Mouse (Mus musculus) neural tube, embryonic 14.5 days (tissue): ENCODE data around the gene U2af2. TPM values are rescaled to one million over a fixed set of nuclear protein-coding genes. Genes with fewer than 3 reads are reported as not detected.
A peak's percentile ranks its signal among the peaks of the same experiment; 100 is the strongest.

Source experiments
- ATAC-seq: fragments of 200-750 bp; cut with Nextera tagmentation; 2 replicates; pipeline ENCODE4 v1.8.0; 2017; ENCODE audit warnings: low read depth, mild to moderate bottlenecking, moderate TSS enrichment, moderate library complexity
- H3K27ac ChIP-seq: fragments of 300-500 bp; sonication (generic); 2 replicates; pipeline ENCODE4 v1.5.1; 2014; ENCODE audit warnings: low read depth, mild to moderate bottlenecking, control low read depth, low read length, moderate library complexity, mixed read lengths
- H3K27me3 ChIP-seq: fragments of 300-500 bp; sonication (generic); 2 replicates; pipeline ENCODE4 v1.6.1; 2014; ENCODE audit warnings: low read length; ENCODE audit not compliant: control insufficient read depth, insufficient read depth
- H3K36me3 ChIP-seq: fragments of 300-500 bp; sonication (generic); 2 replicates; pipeline ENCODE4 v1.6.1; 2014; ENCODE audit warnings: low read length, mixed read lengths; ENCODE audit not compliant: control insufficient read depth, insufficient read depth
- H3K4me1 ChIP-seq: fragments of 300-500 bp; sonication (generic); 2 replicates; pipeline ENCODE4 v1.6.1; 2014; ENCODE audit warnings: low read length; ENCODE audit not compliant: control insufficient read depth, insufficient read depth
- H3K4me2 ChIP-seq: fragments of 300-500 bp; sonication (generic); 2 replicates; pipeline ENCODE4 v1.6.1; 2014; ENCODE audit warnings: mild to moderate bottlenecking, low read depth, low read length, control low read depth
- H3K4me3 ChIP-seq: fragments of 300-500 bp; sonication (generic); 2 replicates; pipeline ENCODE4 v1.5.1; 2014; ENCODE audit warnings: low read depth, low read length, control low read depth, mixed read lengths
- H3K9ac ChIP-seq: fragments of 300-500 bp; sonication (generic); replicated peaks from 2 replicates; pipeline ENCODE4 v1.6.1; 2014; ENCODE audit warnings: low read depth, mild to moderate bottlenecking, control low read depth, low read length, mixed read lengths
- H3K9me3 ChIP-seq: fragments of 300-500 bp; sonication (generic); 2 replicates; pipeline ENCODE4 v1.6.1; 2016; ENCODE audit warnings: low read length; ENCODE audit not compliant: control insufficient read depth
- WGBS: fragments of 180-500 bp; shearing (Covaris S2); extraction: QIAGEN DNeasy Blood & Tissue Kit; methylation state at CpG from one replicate; pipeline ENCODE4 v1.1.7; 2014; 5-methylcytosine and 5-hydroxymethylcytosine counted together
- polyA plus RNA-seq: library from polyadenylated mRNA; unstranded; fragments of >200 nt; fragmentation: Nextera tagmentation; extraction: Ambion mirVana; gene quantifications from 2 replicates; pipeline ENCODE4 v1.2.1, GENCODE M21; 2014

Gene U2af2
- polyA plus RNA-seq, 1 experiment from 2014 or later = 83.0 TPM

DNA sequence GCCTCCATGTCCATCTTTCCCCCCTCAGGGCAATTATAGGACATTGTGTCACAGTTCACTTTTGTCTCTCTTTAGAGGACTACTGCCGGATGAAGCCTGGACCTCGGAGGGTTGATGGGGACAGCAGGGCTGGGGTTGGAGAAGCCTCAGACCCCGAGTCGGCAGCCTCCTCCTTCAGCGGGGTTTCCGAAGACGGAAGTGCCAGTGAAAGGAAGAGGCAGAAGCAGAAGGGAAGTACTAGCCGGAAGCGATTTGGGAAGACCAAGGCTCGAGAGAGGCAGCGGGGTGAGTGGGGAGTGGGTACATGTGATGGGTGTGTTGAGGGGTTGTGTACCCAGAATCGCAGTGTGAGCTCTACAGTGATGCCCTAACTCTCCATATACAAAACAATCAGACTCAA lies 2.5 kb upstream of the U2af2 start:
- Histone ChIP-seq H3K4me1 (peaks cover 31% of the 10 kb centered on the region), H3K27ac (peak overlapping the region; percentile 97), H3K4me2 (no peak overlapping the region), H3K9me3 (no peaks in the 10 kb centered on the region), H3K36me3 (no peaks in the 10 kb centered on the region), H3K4me3 (no peak overlapping the region), H3K27me3 (peaks cover 19% of the 10 kb centered on the region), H3K9ac (no peak overlapping the region)
- WGBS = 93% methylated on average over 12 of the region's 12 CpGs
- ATAC-seq = no peak

DNA sequence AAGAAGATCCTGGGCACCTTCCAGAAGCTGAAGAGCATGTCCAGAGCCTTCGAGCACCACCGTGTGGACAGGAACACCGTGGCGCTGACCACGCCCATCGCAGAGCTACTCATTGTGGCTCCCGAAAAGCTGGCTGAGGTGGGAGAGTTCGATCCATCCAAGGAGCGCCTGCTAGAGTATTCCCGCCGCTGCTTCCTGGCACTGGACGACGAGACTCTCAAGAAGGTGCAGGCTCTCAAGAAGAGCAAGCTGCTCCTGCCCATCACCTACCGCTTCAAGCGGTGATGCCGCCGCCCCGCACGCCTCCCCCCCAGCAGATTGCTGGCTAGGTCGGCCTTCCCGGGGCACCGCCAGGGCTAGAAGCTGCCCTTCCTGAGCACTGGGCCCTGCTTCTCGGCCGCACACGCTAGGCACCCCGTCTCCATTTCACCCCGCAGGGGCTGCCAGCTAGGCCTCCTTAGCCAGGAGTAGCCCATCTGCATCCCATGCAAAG lies 1.7 kb upstream of the U2af2 start:
- WGBS = 2% methylated on average over 27 of the region's 27 CpGs
- H3K4me3 ChIP-seq = peak overlapping the region; percentile 68
- peaks cover 36% of the 10 kb centered on the region for H3K4me1 ChIP-seq
- ATAC-seq = no peak
- H3K27me3 ChIP-seq = peaks cover 13% of the 10 kb centered on the region
- H3K36me3 ChIP-seq = no peaks in the 10 kb centered on the region
- peak overlapping the region; percentile 72 for H3K4me2 ChIP-seq
- no peaks in the 10 kb centered on the region for H3K9me3 ChIP-seq
- H3K9ac ChIP-seq = peak overlapping the region; percentile 63
- peak overlapping the region; percentile 97 for H3K27ac ChIP-seq

DNA sequence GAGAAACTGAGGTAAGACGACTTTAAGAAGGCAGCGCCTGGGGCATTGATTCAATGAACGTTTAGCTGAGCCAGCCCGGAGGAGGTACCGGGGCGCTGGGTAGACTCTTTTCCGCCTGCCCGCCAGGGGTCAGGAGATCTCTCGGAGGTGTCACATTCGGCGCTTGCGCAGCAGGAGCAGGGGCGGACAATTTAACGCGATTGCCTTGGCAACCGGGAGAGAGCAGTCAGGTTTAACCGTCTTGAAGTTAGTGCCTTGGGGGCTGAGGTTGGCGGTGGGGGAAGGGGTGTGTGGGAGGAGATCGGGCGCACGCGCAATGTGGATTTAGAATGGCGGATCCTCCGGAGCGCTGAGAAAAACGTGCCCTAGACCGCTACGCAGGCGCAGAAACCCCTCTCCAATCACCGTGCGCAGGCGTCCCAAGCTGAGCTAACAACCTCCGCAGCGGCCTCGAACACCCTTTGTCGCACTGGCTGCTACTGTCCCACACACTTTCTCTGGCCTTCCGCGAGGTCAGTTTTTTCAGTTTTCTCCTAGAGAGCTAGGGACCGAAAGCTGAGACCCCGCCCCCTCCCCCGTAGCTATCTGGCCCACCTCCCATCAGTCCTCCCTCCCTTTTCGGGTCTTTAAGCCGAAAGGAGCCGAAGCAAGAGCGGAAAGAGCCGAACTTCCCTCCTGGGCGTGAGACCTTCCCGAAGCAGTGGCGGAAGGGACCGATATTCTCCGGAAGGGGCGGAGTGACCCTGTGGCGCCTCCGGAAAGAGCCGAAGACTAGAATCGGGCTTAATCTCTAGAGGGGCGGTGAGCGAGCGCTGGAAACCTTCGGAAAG lies 784 bp upstream of the U2af2 start:
- Histone ChIP-seq H3K4me3 (peak overlapping the region; percentile 68), H3K9me3 (no peaks in the 10 kb centered on the region), H3K27ac (peak overlapping the region; percentile 97), H3K4me1 (peaks cover 37% of the 10 kb centered on the region), H3K4me2 (peak overlapping the region; percentile 72), H3K27me3 (peaks cover 10% of the 10 kb centered on the region; the same call in 1 of the 2 replicates), H3K36me3 (peaks cover 6% of the 10 kb centered on the region; the same call in 1 of the 2 replicates), H3K9ac (peak overlapping the region; percentile 80)
- peak; percentile 88 for ATAC-seq
- WGBS = under 1% methylated on average over 60 of the region's 60 CpGs

DNA sequence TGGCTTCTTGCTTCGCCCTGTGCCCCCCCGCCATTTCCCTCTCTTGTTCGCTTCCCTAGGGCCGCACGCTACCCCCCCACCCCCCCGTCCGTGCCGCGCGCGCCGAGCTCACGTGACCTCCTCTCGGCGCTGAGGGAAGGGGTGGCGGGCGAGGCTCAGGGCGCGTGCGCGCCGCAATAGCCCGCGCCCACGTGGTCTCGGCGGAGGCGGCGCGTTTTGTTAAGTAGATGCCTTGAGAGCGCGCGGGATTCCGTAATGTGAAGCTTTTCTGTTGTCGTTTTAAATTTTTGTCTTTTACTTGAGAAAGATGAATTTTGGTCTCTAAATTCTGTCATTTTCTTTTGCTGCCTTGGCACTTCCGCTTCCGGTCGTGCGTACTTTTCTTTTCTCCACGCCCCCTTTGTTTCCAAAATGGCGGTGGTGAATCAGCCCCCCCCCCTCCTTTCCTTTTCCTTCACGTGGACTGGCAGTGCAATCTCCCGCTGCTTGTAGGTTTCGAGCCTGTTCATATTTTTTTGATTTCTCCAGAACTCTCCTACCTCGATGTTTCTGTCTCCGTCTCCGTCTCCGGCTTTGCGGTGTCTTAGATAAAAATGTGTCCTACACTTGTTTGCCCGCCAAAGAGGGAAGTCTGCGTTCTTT lies 538 bp downstream of the U2af2 start:
- Histone ChIP-seq H3K4me2 (peak overlapping the region; percentile 72), H3K9ac (peak overlapping the region; percentile 61), H3K27me3 (0 out of 2 replicates have a peak, but pooled peaks cover 5% of the 10 kb centered on the region), H3K27ac (peak overlapping the region; percentile 97), H3K9me3 (no peaks in the 10 kb centered on the region), H3K36me3 (peaks cover 12% of the 10 kb centered on the region), H3K4me1 (peaks cover 34% of the 10 kb centered on the region), H3K4me3 (peak overlapping the region; percentile 68)
- under 1% methylated on average over 50 of the region's 51 CpGs for WGBS
- ATAC-seq = peak; percentile 47

DNA sequence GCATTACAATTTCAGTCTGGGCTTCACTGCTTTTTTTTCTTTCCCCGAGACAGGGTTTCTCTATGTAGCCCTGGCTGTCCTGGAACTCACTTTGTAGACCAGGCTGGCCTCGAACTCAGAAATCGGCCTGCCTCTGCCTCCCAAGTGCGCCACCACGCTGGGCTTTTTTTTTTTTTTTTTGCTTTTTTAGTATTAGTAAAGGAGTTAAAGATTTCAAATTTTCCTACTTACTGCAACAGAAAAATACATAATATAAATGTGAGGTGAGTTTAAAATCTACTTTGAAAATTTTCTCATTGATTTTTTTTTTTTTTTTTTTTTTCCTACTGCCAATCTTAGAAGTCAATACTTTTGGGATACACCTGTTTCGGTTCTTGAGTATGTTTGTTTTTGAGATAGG lies 2.9 kb downstream of the U2af2 start:
- Histone ChIP-seq H3K27me3 (no peaks in the 10 kb centered on the region), H3K4me2 (no peak overlapping the region), H3K4me3 (no peak overlapping the region), H3K27ac (no peak overlapping the region), H3K9me3 (no peaks in the 10 kb centered on the region), H3K36me3 (peaks cover 29% of the 10 kb centered on the region), H3K9ac (no peak overlapping the region), H3K4me1 (peaks cover 26% of the 10 kb centered on the region)
- ATAC-seq = no peak
- 93% methylated on average over 6 of the region's 6 CpGs for WGBS

- Histone ChIP-seq H3K27me3 (no peaks in the 10 kb centered on the region), H3K4me1 (no peaks in the 10 kb centered on the region), H3K4me2 (no peak overlapping the region), H3K9me3 (no peaks in the 10 kb centered on the region), H3K4me3 (no peak overlapping the region), H3K9ac (no peak overlapping the region), H3K27ac (no peak overlapping the region), H3K36me3 (peaks cover 85% of the 10 kb centered on the region)
- 84% methylated on average over 1 of the region's 1 CpGs for WGBS
- no peak for ATAC-seq
Observed at GRCm38 (mm10) chr7:5073586-5073985, 11.6 kb downstream of the U2af2 start.

DNA sequence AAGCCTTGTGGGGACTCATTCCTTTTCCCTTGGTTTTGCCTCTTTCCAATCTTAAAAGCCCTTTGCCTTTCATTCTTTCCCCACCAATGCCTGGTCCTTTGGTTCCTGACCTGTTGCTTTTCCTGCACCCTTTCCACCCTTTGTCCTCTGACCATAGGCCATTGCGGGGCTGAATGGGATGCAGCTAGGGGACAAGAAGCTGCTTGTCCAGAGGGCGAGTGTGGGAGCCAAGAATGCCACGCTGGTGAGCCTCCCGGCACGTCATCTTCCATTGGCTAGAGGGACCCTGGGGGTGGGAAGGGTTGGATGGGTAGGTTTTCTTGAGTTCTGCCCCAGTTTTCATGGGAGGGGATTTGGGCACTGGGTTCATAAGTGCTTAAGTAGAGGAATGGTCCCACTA lies 13.0 kb downstream of the U2af2 start:
- H3K4me1 ChIP-seq = no peaks in the 10 kb centered on the region
- 94% methylated on average over 5 of the region's 5 CpGs for WGBS
- no peak overlapping the region for H3K27ac ChIP-seq
- no peak overlapping the region for H3K4me2 ChIP-seq
- no peaks in the 10 kb centered on the region for H3K9me3 ChIP-seq
- no peak for ATAC-seq
- peaks cover 75% of the 10 kb centered on the region for H3K36me3 ChIP-seq
- no peaks in the 10 kb centered on the region for H3K27me3 ChIP-seq
- no peak overlapping the region for H3K9ac ChIP-seq
- H3K4me3 ChIP-seq = no peak overlapping the region

GRCm38 (mm10) chr7:5076931-5077330 lies 15.0 kb downstream of the U2af2 start:
- no peak for ATAC-seq
- Histone ChIP-seq H3K4me2 (no peak overlapping the region), H3K36me3 (peaks cover 57% of the 10 kb centered on the region), H3K27me3 (no peaks in the 10 kb centered on the region; the same call in 1 of the 2 replicates), H3K9ac (no peak overlapping the region), H3K4me3 (no peak overlapping the region), H3K27ac (no peak overlapping the region), H3K4me1 (peaks cover 9% of the 10 kb centered on the region; the same call in 1 of the 2 replicates), H3K9me3 (no peaks in the 10 kb centered on the region)
- 90% methylated on average over 2 of the region's 2 CpGs for WGBS
